ENCODE assay signal across 21 mouse cellular contexts in genomic region chr12:112736636-112736925, GRCm38 (mm10). TPM values are rescaled to one million over a fixed set of nuclear protein-coding genes. Genes with fewer than 3 reads are reported as not detected.
A peak's percentile ranks its signal among the peaks of the same experiment; 100 is the strongest.
DNase-seq lines count a peak whose midpoint lies in the region; ATAC-seq and TF ChIP-seq lines count a peak whose summit lies in the region.
"Had no signal": no experiment of that assay in that cellular context is flagged by ENCODE, and none has a peak within 500 bp of the region (broad histone marks: within the 10 kb centered on the region; RNA-seq: fewer than 3 reads in every experiment).

No protein-coding gene starts in this region.

- H3K9ac ChIP-seq in hindbrain, embryonic 16.5 days (ENCODE audit: low read depth, low read length) = no peak overlapping the region
- no peak overlapping the region for H3K9ac ChIP-seq in midbrain, embryonic 11.5 days (ENCODE audit: low read length)
- H3K9ac ChIP-seq: embryonic facial prominence, embryonic 13.5 days; embryonic facial prominence, embryonic 15.5 days; forebrain, embryonic 12.5 days had no signal

- H3K9me3 ChIP-seq in hindbrain, embryonic 10.5 days = no peaks in the 10 kb centered on the region
- H3K9me3 ChIP-seq in hindbrain, embryonic 16.5 days (ENCODE audit: control insufficient read depth, low read length) = no peaks in the 10 kb centered on the region
- H3K9me3 ChIP-seq in midbrain, embryonic 10.5 days (replicated peaks) = no peaks in the 10 kb centered on the region
- H3K9me3 ChIP-seq in midbrain, embryonic 11.5 days (ENCODE audit: control insufficient read depth, low read length) = no peaks in the 10 kb centered on the region
- H3K9me3 ChIP-seq: embryonic facial prominence, embryonic 13.5 days; embryonic facial prominence, embryonic 15.5 days; forebrain, embryonic 10.5 days; forebrain, embryonic 12.5 days had no signal

- no peaks in the 10 kb centered on the region; the same call in 1 of the 2 replicates for H3K27me3 ChIP-seq in hindbrain, embryonic 10.5 days (ENCODE audit: insufficient read depth, poor library complexity, severe bottlenecking)
- no peaks in the 10 kb centered on the region for H3K27me3 ChIP-seq in hindbrain, embryonic 16.5 days (replicated peaks; ENCODE audit: control insufficient read depth, insufficient read depth, low read length)
- no peaks in the 10 kb centered on the region for H3K27me3 ChIP-seq in midbrain, embryonic 10.5 days (ENCODE audit: low read depth, poor library complexity, severe bottlenecking)
- no peaks in the 10 kb centered on the region for H3K27me3 ChIP-seq in midbrain, embryonic 11.5 days (ENCODE audit: control insufficient read depth, insufficient read depth, low read length)
- H3K27me3 ChIP-seq: CH12.LX; embryonic facial prominence, embryonic 13.5 days; embryonic facial prominence, embryonic 15.5 days; forebrain, embryonic 12.5 days had no signal

- intact Hi-C loops in gastrocnemius, adult 2 months (cut with DNase I) = no loop called here
- intact Hi-C loops in gastrocnemius, postnatal 36 days (cut with DNase I) = no loop called here

- H3K4me1 ChIP-seq in hindbrain, embryonic 10.5 days (replicated peaks) = 0 out of 2 replicates have a peak, but pooled peaks cover 2% of the 10 kb centered on the region
- H3K4me1 ChIP-seq in hindbrain, embryonic 16.5 days (ENCODE audit: control insufficient read depth, insufficient read depth, low read depth, low read length) = peaks cover 4% of the 10 kb centered on the region; the same call in 1 of the 2 replicates
- H3K4me1 ChIP-seq in midbrain, embryonic 10.5 days = peaks cover 9% of the 10 kb centered on the region; the same call in 1 of the 2 replicates
- no peaks in the 10 kb centered on the region for H3K4me1 ChIP-seq in midbrain, embryonic 11.5 days (ENCODE audit: control insufficient read depth, insufficient read depth, low read length)
- H3K4me1 ChIP-seq: embryonic facial prominence, embryonic 13.5 days; embryonic facial prominence, embryonic 15.5 days; forebrain, embryonic 10.5 days; forebrain, embryonic 12.5 days had no signal

- no peak for ATAC-seq in hindbrain, embryonic 16.5 days
- ATAC-seq in midbrain, embryonic 11.5 days (ENCODE audit: low FRiP score) = no peak
- ATAC-seq: CD4-positive, CD25-positive, alpha-beta regulatory T cell, adult 4 months; forebrain, embryonic 14.5 days; forebrain, embryonic 16.5 days had no signal

- no peak for TF ChIP-seq CTCF in gastrocnemius, adult 2 months (IDR thresholded peaks at IDR 0.05)

- H3K4me2 ChIP-seq in hindbrain, embryonic 16.5 days (ENCODE audit: low read length) = no peak overlapping the region
- H3K4me2 ChIP-seq in midbrain, embryonic 11.5 days = no peak overlapping the region
- H3K4me2 ChIP-seq: embryonic facial prominence, embryonic 13.5 days; embryonic facial prominence, embryonic 15.5 days; forebrain, embryonic 12.5 days had no signal

- H3K4me3 ChIP-seq in gastrocnemius, adult 2 months = no peak overlapping the region
- H3K4me3 ChIP-seq in hindbrain, embryonic 10.5 days = no peak overlapping the region
- no peak overlapping the region for H3K4me3 ChIP-seq in hindbrain, embryonic 16.5 days (ENCODE audit: low read length)
- H3K4me3 ChIP-seq in midbrain, embryonic 10.5 days = no peak overlapping the region
- H3K4me3 ChIP-seq in midbrain, embryonic 11.5 days (ENCODE audit: low read depth, low read length) = no peak overlapping the region
- H3K4me3 ChIP-seq: embryonic facial prominence, embryonic 13.5 days; embryonic facial prominence, embryonic 15.5 days; erythroblast, embryonic 14.5 days; forebrain, embryonic 10.5 days; forebrain, embryonic 12.5 days had no signal

- 86% methylated on average over 10 of the region's 10 CpGs for WGBS in hindbrain, embryonic 10.5 days
- WGBS in hindbrain, embryonic 16.5 days = 93% methylated on average over 10 of the region's 10 CpGs
- WGBS in midbrain, embryonic 10.5 days = 94% methylated on average over 10 of the region's 10 CpGs
- WGBS in midbrain, embryonic 11.5 days = 93% methylated on average over 10 of the region's 10 CpGs

- peaks cover 89% of the 10 kb centered on the region for H3K36me3 ChIP-seq in hindbrain, embryonic 10.5 days
- H3K36me3 ChIP-seq in hindbrain, embryonic 16.5 days (ENCODE audit: control insufficient read depth, insufficient read depth, low read length) = peaks cover 54% of the 10 kb centered on the region
- peaks cover 28% of the 10 kb centered on the region for H3K36me3 ChIP-seq in midbrain, embryonic 10.5 days
- 0 out of 2 replicates have a peak, but pooled peaks cover 3% of the 10 kb centered on the region for H3K36me3 ChIP-seq in midbrain, embryonic 11.5 days (ENCODE audit: control insufficient read depth, insufficient read depth, low read length)

- no peak overlapping the region for H3K27ac ChIP-seq in gastrocnemius, adult 2 months
- 0 out of 2 replicates have a peak overlapping the region, but pooled peaks have one; percentile 13 for H3K27ac ChIP-seq in hindbrain, embryonic 10.5 days
- H3K27ac ChIP-seq in hindbrain, embryonic 16.5 days (ENCODE audit: low read depth, low read length) = no peak overlapping the region
- H3K27ac ChIP-seq in midbrain, embryonic 10.5 days (replicated peaks) = peak overlapping the region; percentile 65
- H3K27ac ChIP-seq in midbrain, embryonic 11.5 days (ENCODE audit: low read depth, low read length) = no peak overlapping the region
- H3K27ac ChIP-seq: embryonic facial prominence, embryonic 13.5 days; embryonic facial prominence, embryonic 15.5 days; forebrain, embryonic 10.5 days; forebrain, embryonic 12.5 days had no signal

- peak; percentile 38 for DNase-seq in cerebellum, adult 11 months
- DNase-seq in cerebellum, adult 18-20 months = no peak
- peak; percentile 19 for DNase-seq in gastrocnemius, adult 2 months
- no peak for DNase-seq in gastrocnemius, postnatal 36 days
- no peak for DNase-seq in hindbrain, embryonic 10.5 days (ENCODE audit: low spot score)
- DNase-seq in midbrain, embryonic 10.5 days (ENCODE audit: low spot score) = no peak
- DNase-seq in midbrain, embryonic 11.5 days (ENCODE audit: low spot score, missing footprints) = no peak
- DNase-seq: adrenal gland, adult 2 months; adrenal gland, postnatal 10 days; B cell, adult 2 months; embryo, embryonic 11 days had no signal

RNA-seq across cellular contexts. Expression of gene Cep170b, which starts 16.3 kb away (rescaled TPM):
- total RNA-seq in gastrocnemius, adult 2 months (2021) = 10 to 100 TPM in 1 of 2 experiments, 1 to 10 TPM in 1; 9.8 to 13.6 TPM
- total RNA-seq in gastrocnemius, postnatal 36 days (2021) = 10 to 100 TPM; 11.2 to 12.3 TPM
- 6.7 and 8.7 TPM in 2 replicates for polyA plus RNA-seq in hindbrain, embryonic 10.5 days (2016; fragmentation: Nextera tagmentation; extraction: Ambion mirVana)
- 29.5 and 30.6 TPM in 2 replicates for polyA plus RNA-seq in hindbrain, embryonic 16.5 days (2015; fragmentation: Nextera tagmentation; extraction: Ambion mirVana)
- polyA plus RNA-seq in midbrain, embryonic 10.5 days (2016; fragmentation: Nextera tagmentation; extraction: Ambion mirVana) = 3.3 and 4.3 TPM in 2 replicates
- 5.2 and 5.5 TPM in 2 replicates for polyA plus RNA-seq in midbrain, embryonic 11.5 days (2014; fragmentation: Nextera tagmentation; extraction: Ambion mirVana)

RNA-seq across cellular contexts. Expression of gene Pld4, which starts 23.9 kb away (rescaled TPM):
- total RNA-seq in gastrocnemius, adult 2 months (2021) = 1 to 10 TPM; 1.7 to 4.0 TPM
- total RNA-seq in gastrocnemius, postnatal 36 days (2021) = 1 to 10 TPM; 2.3 to 3.0 TPM
- polyA plus RNA-seq in hindbrain, embryonic 10.5 days (2016; fragmentation: Nextera tagmentation; extraction: Ambion mirVana) = 5.2 and 5.7 TPM in 2 replicates
- 5.6 and 7.0 TPM in 2 replicates for polyA plus RNA-seq in hindbrain, embryonic 16.5 days (2015; fragmentation: Nextera tagmentation; extraction: Ambion mirVana)
- 3.7 and 5.7 TPM in 2 replicates for polyA plus RNA-seq in midbrain, embryonic 10.5 days (2016; fragmentation: Nextera tagmentation; extraction: Ambion mirVana)
- polyA plus RNA-seq in midbrain, embryonic 11.5 days (2014; fragmentation: Nextera tagmentation; extraction: Ambion mirVana) = 3.5 and 4.2 TPM in 2 replicates

RNA-seq across cellular contexts. Expression of gene Zbtb42, which starts 58.0 kb away (rescaled TPM):
- under 1 TPM; 0.64 to 0.81 TPM for total RNA-seq in gastrocnemius, adult 2 months (2021)
- 1 to 10 TPM in 1 of 2 experiments, under 1 TPM in 1; 0.79 to 1.1 TPM for total RNA-seq in gastrocnemius, postnatal 36 days (2021)
- 7.1 and 10.9 TPM in 2 replicates for polyA plus RNA-seq in hindbrain, embryonic 10.5 days (2016; fragmentation: Nextera tagmentation; extraction: Ambion mirVana)
- polyA plus RNA-seq in hindbrain, embryonic 16.5 days (2015; fragmentation: Nextera tagmentation; extraction: Ambion mirVana) = 2.4 and 4.0 TPM in 2 replicates
- 8.2 and 9.2 TPM in 2 replicates for polyA plus RNA-seq in midbrain, embryonic 10.5 days (2016; fragmentation: Nextera tagmentation; extraction: Ambion mirVana)
- polyA plus RNA-seq in midbrain, embryonic 11.5 days (2014; fragmentation: Nextera tagmentation; extraction: Ambion mirVana) = 4.8 and 5.1 TPM in 2 replicates

Comparison
In these comparisons a context has a peak if more than half of its experiments do, and no peak if none do; other contexts are left out.
1. DNase-seq: peak in cerebellum, adult 11 months (single experiment) and gastrocnemius, adult 2 months (single experiment); none in cerebellum, adult 18-20 months (0 of 2), gastrocnemius, postnatal 36 days (0 of 2), hindbrain, embryonic 10.5 days (single experiment), midbrain, embryonic 10.5 days (single experiment) and midbrain, embryonic 11.5 days (single experiment).
2. H3K27ac ChIP-seq: peak in hindbrain, embryonic 10.5 days (single experiment) and midbrain, embryonic 10.5 days (single experiment); none in gastrocnemius, adult 2 months (single experiment), hindbrain, embryonic 16.5 days (single experiment) and midbrain, embryonic 11.5 days (single experiment).